Mouse (Mus musculus): ENCODE measurements around the gene Asb18. TPM values are rescaled to one million over a fixed set of nuclear protein-coding genes. Genes with fewer than 3 reads are reported as not detected.

Gene Asb18
- polyA plus RNA-seq, 1 experiment from 2014 or later: 0.20 TPM

GRCm38 (mm10) chr1:89941701-89942381, 72.6 kb downstream of the Asb18 start:
- H3K4me3 ChIP-seq (ENCODE audit: low read depth, low read length): peak overlapping the region; percentile 35
- ATAC-seq (ENCODE audit: insufficient read depth, low FRiP score, low TSS enrichment) (peak; percentile 62), DNase-seq (ENCODE audit: low spot score) (peak; percentile 73)
- H3K4me2 ChIP-seq (ENCODE audit: low read depth): peak overlapping the region; percentile 70
- peak overlapping the region; percentile 77 for H3K27ac ChIP-seq (ENCODE audit: low read depth, low read length)
- WGBS: 0% methylated on average over 40 of the region's 40 CpGs
- peaks cover 10% of the 10 kb centered on the region; the same call in 1 of the 2 replicates for H3K4me1 ChIP-seq (ENCODE audit: control insufficient read depth, insufficient read depth, low read length)
- peaks cover 17% of the 10 kb centered on the region for H3K27me3 ChIP-seq (ENCODE audit: control insufficient read depth, insufficient read depth, low read length)
- H3K9ac ChIP-seq (ENCODE audit: low read length): peak overlapping the region; percentile 55
- no peaks in the 10 kb centered on the region for H3K36me3 ChIP-seq (ENCODE audit: control insufficient read depth, insufficient read depth, low read length)
- H3K9me3 ChIP-seq (ENCODE audit: control insufficient read depth, low read length): no peaks in the 10 kb centered on the region

GRCm38 (mm10) chr1:89940961-89941524, 73.4 kb downstream of the Asb18 start:
- Histone ChIP-seq H3K4me1 (ENCODE audit: control insufficient read depth, insufficient read depth, low read length) (peaks cover 10% of the 10 kb centered on the region), H3K27me3 (ENCODE audit: control insufficient read depth, insufficient read depth, low read length) (peaks cover 25% of the 10 kb centered on the region), H3K36me3 (ENCODE audit: control insufficient read depth, insufficient read depth, low read length) (no peaks in the 10 kb centered on the region), H3K9me3 (ENCODE audit: control insufficient read depth, low read length) (no peaks in the 10 kb centered on the region), H3K9ac (ENCODE audit: low read length) (no peak overlapping the region), H3K4me2 (ENCODE audit: low read depth) (no peak overlapping the region; the same call in 1 of the 2 replicates), H3K27ac (ENCODE audit: low read depth, low read length) (no peak overlapping the region), H3K4me3 (ENCODE audit: low read depth, low read length) (no peak overlapping the region)
- DNase-seq (ENCODE audit: low spot score) (no peak), ATAC-seq (ENCODE audit: insufficient read depth, low FRiP score, low TSS enrichment) (no peak; the same call in 1 of the 2 replicates)
- WGBS: 8% methylated on average over 15 of the region's 15 CpGs

DNA sequence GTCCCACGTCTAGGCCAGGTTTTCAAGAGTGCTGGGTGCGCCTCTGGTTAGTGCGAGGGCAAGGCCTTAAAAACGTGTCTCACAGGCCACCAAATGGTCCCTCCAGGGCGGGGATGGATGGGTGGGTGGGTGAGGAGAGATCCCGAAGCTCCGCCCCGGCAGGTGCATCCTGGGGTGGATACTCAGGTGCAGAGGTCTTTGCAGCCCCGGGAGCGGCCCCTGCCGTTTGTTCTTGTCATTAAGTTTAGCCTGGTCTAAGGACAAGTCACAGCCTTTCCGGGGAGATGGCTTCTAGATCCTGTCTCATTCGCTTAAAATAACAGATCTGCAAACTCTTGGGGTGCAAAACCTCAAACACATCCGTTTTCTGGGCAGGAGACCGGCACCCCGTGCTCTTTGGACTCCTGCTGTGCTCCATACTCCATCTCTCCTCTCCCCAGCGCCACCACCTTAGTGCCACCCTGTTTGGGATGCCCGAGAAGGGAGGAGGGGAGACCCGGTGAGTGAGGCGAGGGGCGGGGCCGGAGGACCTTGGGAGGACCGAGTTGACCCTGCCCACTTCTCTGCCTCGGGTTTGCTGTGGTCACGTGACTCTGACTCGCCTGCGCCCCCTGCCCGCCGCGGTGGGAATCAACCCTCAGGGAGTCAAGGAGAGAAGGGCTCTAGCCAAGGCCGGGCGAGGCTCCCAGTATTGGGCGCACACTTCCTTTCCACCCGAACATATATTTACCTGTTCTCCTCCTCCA, 74.3 kb downstream of the Asb18 start:
- H3K27me3 ChIP-seq (ENCODE audit: control insufficient read depth, insufficient read depth, low read length): peaks cover 34% of the 10 kb centered on the region
- H3K4me1 ChIP-seq (ENCODE audit: control insufficient read depth, insufficient read depth, low read length): peaks cover 18% of the 10 kb centered on the region
- H3K9ac ChIP-seq (ENCODE audit: low read length): no peak overlapping the region
- no peak overlapping the region for H3K27ac ChIP-seq (ENCODE audit: low read depth, low read length)
- ATAC-seq (ENCODE audit: insufficient read depth, low FRiP score, low TSS enrichment): peak; percentile 28; the same call in 1 of the 2 replicates
- H3K4me2 ChIP-seq (ENCODE audit: low read depth): no peak overlapping the region
- WGBS: 3% methylated on average over 34 of the region's 34 CpGs
- H3K4me3 ChIP-seq (ENCODE audit: low read depth, low read length): no peak overlapping the region
- DNase-seq (ENCODE audit: low spot score): peak; percentile 91
- no peaks in the 10 kb centered on the region for H3K36me3 ChIP-seq (ENCODE audit: control insufficient read depth, insufficient read depth, low read length)
- no peaks in the 10 kb centered on the region for H3K9me3 ChIP-seq (ENCODE audit: control insufficient read depth, low read length)

GRCm38 (mm10) chr1:89939596-89939960, 74.9 kb downstream of the Asb18 start:
- H3K4me1 ChIP-seq (ENCODE audit: control insufficient read depth, insufficient read depth, low read length): peaks cover 18% of the 10 kb centered on the region
- no peak overlapping the region for H3K4me2 ChIP-seq (ENCODE audit: low read depth)
- no peak overlapping the region for H3K4me3 ChIP-seq (ENCODE audit: low read depth, low read length)

DNA sequence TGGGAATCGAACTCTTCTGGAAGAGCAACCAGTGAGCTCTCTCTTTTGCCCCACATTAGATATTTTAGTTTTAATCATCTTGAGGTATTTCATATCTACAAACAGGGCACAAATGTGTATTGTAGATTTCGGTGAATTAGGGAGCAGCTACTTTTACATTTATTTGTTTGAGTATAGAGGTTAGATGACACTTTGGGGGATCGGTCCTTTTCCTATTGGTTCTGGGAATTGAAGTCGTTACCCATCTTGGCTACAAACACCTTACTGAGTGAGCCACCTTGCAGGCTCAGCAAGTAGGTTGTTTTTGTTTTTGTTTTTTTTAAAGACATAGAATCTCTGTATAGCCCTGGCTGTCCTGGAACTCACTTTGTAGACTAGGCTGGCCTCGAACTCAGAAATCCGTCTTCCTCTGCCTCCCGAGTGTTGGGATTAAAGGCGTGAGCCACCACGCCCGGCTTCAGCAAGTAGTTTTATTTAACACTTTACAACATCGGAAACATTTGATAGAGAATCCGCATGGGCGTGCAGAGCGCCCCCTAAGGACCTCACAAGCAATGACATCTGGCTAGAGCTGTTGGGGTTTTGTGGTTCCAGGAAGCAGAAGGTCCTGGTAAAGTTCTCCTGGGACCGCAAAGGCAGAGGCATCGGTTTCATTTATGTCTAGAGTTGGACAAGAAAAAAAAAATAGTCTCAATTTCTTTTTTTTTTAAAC, 75.4 kb downstream of the Asb18 start:
- Histone ChIP-seq H3K27ac (ENCODE audit: low read depth, low read length) (no peak overlapping the region), H3K9ac (ENCODE audit: low read length) (no peak overlapping the region), H3K4me1 (ENCODE audit: control insufficient read depth, insufficient read depth, low read length) (peaks cover 22% of the 10 kb centered on the region), H3K9me3 (ENCODE audit: control insufficient read depth, low read length) (no peaks in the 10 kb centered on the region), H3K4me2 (ENCODE audit: low read depth) (no peak overlapping the region), H3K4me3 (ENCODE audit: low read depth, low read length) (no peak overlapping the region), H3K36me3 (ENCODE audit: control insufficient read depth, insufficient read depth, low read length) (no peaks in the 10 kb centered on the region), H3K27me3 (ENCODE audit: control insufficient read depth, insufficient read depth, low read length) (peaks cover 42% of the 10 kb centered on the region)
- 37% methylated on average over 16 of the region's 16 CpGs for WGBS
- no peak for DNase-seq (ENCODE audit: low spot score)
- no peak for ATAC-seq (ENCODE audit: insufficient read depth, low FRiP score, low TSS enrichment)

More at GRCm38 (mm10) chr1:89939596-89939960, 74.9 kb downstream of the Asb18 start:
- Histone ChIP-seq H3K27me3 (ENCODE audit: control insufficient read depth, insufficient read depth, low read length) (peaks cover 36% of the 10 kb centered on the region), H3K36me3 (ENCODE audit: control insufficient read depth, insufficient read depth, low read length) (no peaks in the 10 kb centered on the region), H3K9me3 (ENCODE audit: control insufficient read depth, low read length) (no peaks in the 10 kb centered on the region), H3K27ac (ENCODE audit: low read depth, low read length) (no peak overlapping the region), H3K9ac (ENCODE audit: low read length) (no peak overlapping the region)
- DNase-seq (ENCODE audit: low spot score) (no peak), ATAC-seq (ENCODE audit: insufficient read depth, low FRiP score, low TSS enrichment) (no peak)
- WGBS: 35% methylated on average over 16 of the region's 16 CpGs

DNA sequence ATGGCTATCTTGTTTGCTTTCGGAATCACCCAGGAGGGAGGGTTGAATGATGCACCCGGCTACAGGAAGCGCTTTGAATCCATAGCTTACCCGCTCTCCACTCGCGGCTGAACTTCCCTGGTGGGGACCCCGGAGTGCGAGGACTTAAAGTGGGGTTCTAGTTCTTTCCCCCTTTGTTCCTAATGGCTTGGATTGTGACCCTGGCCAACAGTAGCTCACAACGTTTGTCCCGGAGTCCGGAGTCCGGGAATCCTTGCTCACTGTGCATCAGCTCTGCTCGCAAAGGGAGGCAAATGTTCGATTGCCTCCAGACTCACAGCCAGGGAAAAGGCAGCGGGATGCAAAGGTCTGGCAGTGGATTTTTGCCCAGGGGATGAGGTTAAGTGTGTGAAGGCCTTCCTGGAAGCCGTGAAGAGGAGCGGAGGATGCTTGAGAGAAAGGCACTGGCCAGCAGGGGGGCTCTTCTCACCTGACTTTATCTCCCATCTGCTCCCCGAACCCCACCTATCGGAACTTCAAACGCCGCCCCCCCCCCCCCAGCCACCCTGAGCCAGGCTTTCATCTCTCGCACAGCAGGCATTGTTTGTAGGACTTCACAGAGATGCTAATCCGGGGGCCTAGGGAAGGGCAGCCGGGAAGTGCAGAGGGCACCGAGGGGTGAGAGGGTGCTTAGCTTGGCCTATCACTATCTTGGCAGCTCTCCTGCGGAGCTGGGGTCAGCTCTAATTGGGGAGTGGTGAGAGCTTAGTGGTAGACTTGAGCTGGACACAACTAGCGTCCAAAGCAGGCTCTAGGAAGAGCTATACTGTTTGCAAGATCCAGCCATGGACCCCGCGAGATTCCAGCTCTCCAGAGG, 78.7 kb downstream of the Asb18 start:
- H3K27ac ChIP-seq (ENCODE audit: low read depth, low read length): peak overlapping the region; percentile 50; the same call in 1 of the 2 replicates
- peak; percentile 48 for DNase-seq (ENCODE audit: low spot score)

GRCm38 (mm10) chr1:89934316-89935260, 79.9 kb downstream of the Asb18 start:
- Histone ChIP-seq H3K9me3 (ENCODE audit: control insufficient read depth, low read length) (no peaks in the 10 kb centered on the region), H3K9ac (ENCODE audit: low read length) (no peak overlapping the region), H3K27ac (ENCODE audit: low read depth, low read length) (peak overlapping the region; percentile 45; the same call in 1 of the 2 replicates), H3K36me3 (ENCODE audit: control insufficient read depth, insufficient read depth, low read length) (no peaks in the 10 kb centered on the region), H3K27me3 (ENCODE audit: control insufficient read depth, insufficient read depth, low read length) (peaks cover 59% of the 10 kb centered on the region), H3K4me2 (ENCODE audit: low read depth) (peak overlapping the region; percentile 36), H3K4me3 (ENCODE audit: low read depth, low read length) (no peak overlapping the region), H3K4me1 (ENCODE audit: control insufficient read depth, insufficient read depth, low read length) (peaks cover 21% of the 10 kb centered on the region)
- ATAC-seq (ENCODE audit: insufficient read depth, low FRiP score, low TSS enrichment): no peak
- 2% methylated on average over 19 of the region's 19 CpGs for WGBS
- peak; percentile 59 for DNase-seq (ENCODE audit: low spot score)

More for the DNA sequence above, 78.7 kb downstream of the Asb18 start:
- Histone ChIP-seq H3K9me3 (ENCODE audit: control insufficient read depth, low read length) (no peaks in the 10 kb centered on the region), H3K4me1 (ENCODE audit: control insufficient read depth, insufficient read depth, low read length) (peaks cover 18% of the 10 kb centered on the region), H3K9ac (ENCODE audit: low read length) (peak overlapping the region; percentile 24; the same call in 1 of the 2 replicates), H3K4me2 (ENCODE audit: low read depth) (peak overlapping the region; percentile 31), H3K4me3 (ENCODE audit: low read depth, low read length) (no peak overlapping the region), H3K36me3 (ENCODE audit: control insufficient read depth, insufficient read depth, low read length) (no peaks in the 10 kb centered on the region), H3K27me3 (ENCODE audit: control insufficient read depth, insufficient read depth, low read length) (peaks cover 56% of the 10 kb centered on the region)
- ATAC-seq (ENCODE audit: insufficient read depth, low FRiP score, low TSS enrichment): no peak
- WGBS: under 1% methylated on average over 29 of the region's 29 CpGs
